Mouse (Mus musculus) olfactory bulb, adult 2 months (tissue): Measurements from ENCODE around the gene P2ry14. TPM values are rescaled to one million over a fixed set of nuclear protein-coding genes. Genes with fewer than 3 reads are reported as not detected.
"Not testable (repeated sequence)": the region's sequence is repeated elsewhere in the genome, so short reads cannot be mapped to it uniquely, and the experiment has no call there.

Experiments used
- H3K27ac ChIP-seq: fragments of 200-500 bp; 2 replicates; pipeline ENCODE4 v1.5.1; 2012; ENCODE audit warnings: low read depth, low read length; ENCODE audit not compliant: insufficient read depth
- H3K4me1 ChIP-seq: fragments of 200-500 bp; 2 replicates; pipeline ENCODE4 v1.6.1; 2012; ENCODE audit warnings: low read length; ENCODE audit not compliant: control insufficient read depth, insufficient read depth
- H3K4me3 ChIP-seq: fragments of 200-500 bp; 2 replicates; pipeline ENCODE4 v1.5.1; 2012; ENCODE audit warnings: mild to moderate bottlenecking, low read depth, low read length, moderate library complexity; ENCODE audit not compliant: insufficient read depth
- CTCF ChIP-seq: fragments of 200-500 bp; IDR thresholded peaks from 2 replicates; pipeline ENCODE4 v1.5.1; 2012; ENCODE audit warnings: low read depth, mild to moderate bottlenecking, low read length, moderate library complexity; ENCODE audit not compliant: insufficient read depth
- POLR2A ChIP-seq: fragments of 200-500 bp; IDR thresholded peaks from 2 replicates; pipeline ENCODE4 v1.6.1; 2012; ENCODE audit warnings: mild to moderate bottlenecking, low read depth, low read length, moderate library complexity; ENCODE audit not compliant: insufficient read depth
- WGBS: fragments of 180-500 bp; shearing (Covaris S2); methylation state at CpG from one replicate; pipeline ENCODE4 v1.1.7; 2018; 5-methylcytosine and 5-hydroxymethylcytosine counted together
- polyA plus RNA-seq: library from polyadenylated mRNA; stranded (reverse); fragments of >200 nt; gene quantifications from 2 replicates; pipeline ENCODE4 v1.2.4, GENCODE M21; 2012; ENCODE audit warnings: low replicate concordance; ENCODE audit not compliant: missing spikeins, insufficient read depth, insufficient read length

The P2ry14 gene
- polyA plus RNA-seq, 1 experiment: not detected

GRCm38 (mm10) chr3:59125022-59125421 lies 28.4 kb downstream of the P2ry14 start:
- no peak overlapping the region for H3K27ac ChIP-seq
- WGBS: 81% methylated on average over 5 of the region's 5 CpGs
- peaks cover 4% of the 10 kb centered on the region for H3K4me1 ChIP-seq

GRCm38 (mm10) chr3:59121780-59122449 lies 31.5 kb downstream of the P2ry14 start:
- H3K4me1 ChIP-seq: peaks cover 4% of the 10 kb centered on the region
- no peak for TF ChIP-seq POLR2A
- TF ChIP-seq CTCF: no peak
- no peak overlapping the region for H3K4me3 ChIP-seq
- H3K27ac ChIP-seq: no peak overlapping the region
- WGBS: 76% methylated on average over 7 of the region's 7 CpGs

More at GRCm38 (mm10) chr3:59125022-59125421, 28.4 kb downstream of the P2ry14 start:
- TF ChIP-seq POLR2A (no peak), CTCF (no peak)
- no peak overlapping the region for H3K4me3 ChIP-seq

GRCm38 (mm10) chr3:59121067-59121730 lies 32.2 kb downstream of the P2ry14 start:
- TF ChIP-seq POLR2A (no peak), CTCF (no peak)
- no peak overlapping the region for H3K27ac ChIP-seq
- 47% methylated on average over 7 of the region's 7 CpGs for WGBS

GRCm38 (mm10) chr3:59113973-59114517 lies 39.4 kb downstream of the P2ry14 start:
- 48% methylated on average over 8 of the region's 8 CpGs for WGBS
- peaks cover 2% of the 10 kb centered on the region; the same call in 1 of the 2 replicates for H3K4me1 ChIP-seq
- no peak overlapping the region for H3K4me3 ChIP-seq
- TF ChIP-seq POLR2A: no peak
- TF ChIP-seq CTCF: no peak
- no peak overlapping the region for H3K27ac ChIP-seq

More at GRCm38 (mm10) chr3:59121067-59121730, 32.2 kb downstream of the P2ry14 start:
- H3K4me1 ChIP-seq: peaks cover 4% of the 10 kb centered on the region
- H3K4me3 ChIP-seq: no peak overlapping the region

- not testable (repeated sequence) for H3K27ac ChIP-seq, H3K4me3 ChIP-seq, H3K4me1 ChIP-seq
- 98% methylated on average over 4 of the region's 4 CpGs for WGBS
Observed at GRCm38 (mm10) chr3:59113291-59113690, 40.1 kb downstream of the P2ry14 start.

GRCm38 (mm10) chr3:59111944-59112343 lies 41.5 kb downstream of the P2ry14 start:
- TF ChIP-seq CTCF: no peak
- TF ChIP-seq POLR2A: no peak
- Histone ChIP-seq H3K4me1 (peaks cover 2% of the 10 kb centered on the region; the same call in 1 of the 2 replicates), H3K27ac (no peak overlapping the region), H3K4me3 (no peak overlapping the region)
- 91% methylated on average over 3 of the region's 3 CpGs for WGBS

GRCm38 (mm10) chr3:59109834-59110233 lies 43.6 kb downstream of the P2ry14 start:
- 95% methylated on average over 3 of the region's 3 CpGs for whole genome bisulfite sequencing
- H3K4me1 ChIP-seq, H3K4me3 ChIP-seq, H3K27ac ChIP-seq: not testable (repeated sequence)

- no peak overlapping the region for H3K4me3 ChIP-seq
- TF ChIP-seq CTCF (no peak), POLR2A (no peak)
- H3K27ac ChIP-seq: no peak overlapping the region
- WGBS: 97% methylated on average over 4 of the region's 4 CpGs
- H3K4me1 ChIP-seq: no peaks in the 10 kb centered on the region
Observed at GRCm38 (mm10) chr3:59107439-59107838, 46.0 kb downstream of the P2ry14 start.

GRCm38 (mm10) chr3:59104462-59104861 lies 49.0 kb downstream of the P2ry14 start:
- Histone ChIP-seq H3K27ac (no peak overlapping the region), H3K4me3 (no peak overlapping the region), H3K4me1 (no peaks in the 10 kb centered on the region)
- 89% methylated on average over 4 of the region's 4 CpGs for WGBS
- TF ChIP-seq POLR2A (no peak), CTCF (no peak)
